Mouse (Mus musculus): ENCODE measurements around the gene Gm10320.

DNA sequence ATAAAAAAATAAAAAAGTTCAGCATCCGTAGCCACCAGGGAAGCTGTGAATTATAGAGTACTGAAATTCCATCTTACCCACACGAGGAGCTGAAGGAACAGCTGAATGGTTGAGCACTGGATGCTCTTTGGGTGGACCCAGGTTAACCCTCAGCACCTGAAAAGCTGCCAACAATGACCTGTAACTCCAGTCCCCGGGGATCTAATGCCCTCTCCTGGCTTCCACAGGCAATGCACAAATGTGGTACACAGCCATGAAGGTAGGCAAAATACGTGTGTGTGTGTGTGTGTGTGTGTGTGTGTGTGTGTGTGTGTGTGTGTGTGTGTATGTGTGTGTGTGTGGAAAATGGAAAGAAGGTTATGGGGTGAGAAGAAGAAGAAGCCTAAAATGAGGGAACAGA lies 30.3 kb downstream of the Gm10320 start:
- TF ChIP-seq CTCF (IDR thresholded peaks at IDR 0.05; ENCODE audit: extremely low read depth, insufficient read length, insufficient replicate concordance, low read depth, low read length) (no peak), POLR2A (IDR thresholded peaks at IDR 0.05; ENCODE audit: low read depth, low read length) (no peak)

Measured in small intestine, adult 2 months (tissue).